Mouse (Mus musculus): Measurements from ENCODE around the gene Gna14.

Gna14 gene

DNA sequence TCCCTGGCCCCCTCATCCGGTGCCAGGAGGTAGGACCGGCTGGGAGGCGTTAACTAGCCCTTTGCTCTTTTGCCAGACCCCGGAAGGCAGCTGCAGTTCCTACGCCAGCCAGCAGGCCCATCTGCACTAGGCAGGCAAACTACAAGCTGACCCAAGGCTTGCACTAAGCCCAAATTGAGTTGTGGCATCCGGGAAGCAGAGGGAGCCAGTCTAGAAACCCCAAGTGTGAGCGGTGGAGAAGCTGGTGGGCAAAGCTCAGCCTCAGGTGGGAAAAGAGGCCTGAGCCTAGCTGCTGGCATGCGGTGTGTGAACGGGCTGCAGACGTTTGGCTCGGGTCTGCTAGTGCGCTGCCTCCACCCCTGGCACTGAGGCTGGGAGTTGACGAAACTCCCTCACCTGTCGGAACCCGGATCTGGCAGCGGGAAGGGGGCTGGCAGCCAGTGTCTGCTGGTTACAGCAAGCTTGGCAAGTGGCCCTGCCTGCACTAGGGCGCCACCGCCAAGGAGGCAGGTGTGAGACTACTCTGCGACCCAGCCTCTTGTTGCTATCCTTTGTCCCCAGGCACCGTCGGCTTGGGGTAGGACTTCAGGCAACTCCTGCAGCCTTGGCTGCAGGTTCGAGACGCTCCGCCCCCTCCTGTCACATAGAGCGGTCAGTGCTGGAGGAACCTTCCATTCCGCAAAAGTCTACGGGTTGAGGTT lies at the start of gene Gna14:
Gene Gna14, plus strand, starts transcription at position 232 of the 701 bp plus-strand sequence.
- no peak for DNase-seq (ENCODE audit: extremely low read depth, insufficient read length, low spot score)

- peak; percentile 47 for DNase-seq (ENCODE audit: extremely low read depth, insufficient read length, low spot score)
These were observed 49.0 kb upstream of the Gna14 start for GRCm38 (mm10) chr19:16386514-16386913.

GRCm38 (mm10) chr19:16390192-16390795 lies 45.3 kb upstream of the Gna14 start:
- no peak for DNase-seq (ENCODE audit: extremely low read depth, insufficient read length, low spot score)

GRCm38 (mm10) chr19:16394381-16394780 lies 41.2 kb upstream of the Gna14 start:
- DNase-seq (ENCODE audit: extremely low read depth, insufficient read length, low spot score): no peak

- DNase-seq (ENCODE audit: extremely low read depth, insufficient read length, low spot score): no peak
These were observed 32.5 kb upstream of the Gna14 start for GRCm38 (mm10) chr19:16403101-16403500.

- DNase-seq (ENCODE audit: extremely low read depth, insufficient read length, low spot score): no peak
These were observed 27.8 kb upstream of the Gna14 start for GRCm38 (mm10) chr19:16407727-16408126.

GRCm38 (mm10) chr19:16411302-16411701 lies 24.3 kb upstream of the Gna14 start:
- DNase-seq (ENCODE audit: extremely low read depth, insufficient read length, low spot score): no peak

GRCm38 (mm10) chr19:16418086-16418663 lies 17.4 kb upstream of the Gna14 start:
- no peak for DNase-seq (ENCODE audit: extremely low read depth, insufficient read length, low spot score)

- no peak for DNase-seq (ENCODE audit: extremely low read depth, insufficient read length, low spot score)
These were observed 10.0 kb upstream of the Gna14 start for GRCm38 (mm10) chr19:16425596-16425995.

GRCm38 (mm10) chr19:16431368-16431767 lies 4.2 kb upstream of the Gna14 start:
- DNase-seq (ENCODE audit: extremely low read depth, insufficient read length, low spot score): no peak

- no peak for DNase-seq (ENCODE audit: extremely low read depth, insufficient read length, low spot score)
These were observed 683 bp upstream of the Gna14 start for GRCm38 (mm10) chr19:16434879-16435278.

- no peak for DNase-seq (ENCODE audit: extremely low read depth, insufficient read length, low spot score)
These were observed 990 bp downstream of the Gna14 start for GRCm38 (mm10) chr19:16436335-16437169.

- no peak for DNase-seq (ENCODE audit: extremely low read depth, insufficient read length, low spot score)
These were observed 1.6 kb downstream of the Gna14 start for GRCm38 (mm10) chr19:16437170-16437483.

- DNase-seq (ENCODE audit: extremely low read depth, insufficient read length, low spot score): no peak
These were observed 2.3 kb downstream of the Gna14 start for GRCm38 (mm10) chr19:16437906-16438305.

DNA sequence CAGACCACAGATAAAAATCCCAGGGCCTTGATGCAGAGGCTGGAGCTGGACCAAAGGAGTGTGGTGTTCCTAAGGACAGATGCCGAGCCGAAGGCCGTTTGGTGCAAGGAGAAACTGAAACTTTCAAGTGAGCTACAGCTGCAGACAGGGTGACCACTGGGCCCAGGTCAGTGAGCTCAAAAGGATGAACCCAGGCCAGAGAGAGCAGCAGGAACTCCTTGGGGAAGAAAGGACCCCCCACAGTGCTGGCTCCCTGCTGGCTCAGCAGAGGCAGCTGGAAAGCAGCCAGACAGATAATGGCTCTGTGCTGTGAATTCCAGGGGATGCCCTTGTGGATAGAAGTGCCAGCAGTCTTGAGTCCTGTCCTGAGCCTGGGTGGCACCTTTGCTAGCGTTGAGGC lies 3.7 kb downstream of the Gna14 start:
- DNase-seq (ENCODE audit: extremely low read depth, insufficient read length, low spot score): no peak

DNA sequence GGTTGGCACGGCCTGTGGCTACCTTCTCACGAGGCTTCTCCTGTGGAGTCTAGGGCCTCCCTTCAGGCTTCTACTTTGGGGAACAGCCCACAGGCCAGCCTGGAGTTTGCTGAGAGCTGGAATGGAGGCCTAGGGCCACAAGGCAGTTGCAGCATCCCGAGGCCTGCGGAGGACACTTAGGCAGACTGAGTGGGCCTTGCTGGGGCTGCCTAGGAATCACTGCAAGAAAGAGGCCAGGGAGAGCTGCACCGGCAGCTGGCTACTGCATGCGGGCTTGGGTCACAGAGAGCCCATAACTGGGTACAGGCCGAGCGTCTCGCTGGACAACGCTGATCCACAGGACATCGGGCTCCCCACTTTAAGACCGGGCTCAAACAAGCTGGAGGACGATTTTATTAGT lies 4.3 kb downstream of the Gna14 start:
- no peak for DNase-seq (ENCODE audit: extremely low read depth, insufficient read length, low spot score)

DNA sequence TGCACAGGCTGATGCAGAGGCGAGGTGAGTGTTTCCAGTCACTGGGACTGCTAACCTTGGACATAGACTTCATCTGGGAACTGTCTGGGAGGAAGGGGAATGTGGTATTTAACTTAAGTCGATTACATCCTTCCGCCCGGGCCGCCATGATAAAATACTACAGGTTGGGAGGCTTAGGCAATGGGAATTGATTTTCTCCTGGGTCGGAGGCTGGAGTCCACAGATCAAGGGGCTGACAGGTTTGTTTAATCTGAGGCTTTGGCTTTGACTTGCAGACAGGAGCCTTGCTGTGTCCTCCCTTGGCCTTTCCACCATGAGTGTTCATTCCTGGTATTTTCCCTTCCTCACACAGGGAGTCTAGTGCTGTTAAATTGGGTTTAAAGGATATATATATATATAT lies 5.8 kb downstream of the Gna14 start:
- DNase-seq (ENCODE audit: extremely low read depth, insufficient read length, low spot score): no peak

GRCm38 (mm10) chr19:16443335-16443734 lies 7.8 kb downstream of the Gna14 start:
- DNase-seq (ENCODE audit: extremely low read depth, insufficient read length, low spot score): no peak

DNA sequence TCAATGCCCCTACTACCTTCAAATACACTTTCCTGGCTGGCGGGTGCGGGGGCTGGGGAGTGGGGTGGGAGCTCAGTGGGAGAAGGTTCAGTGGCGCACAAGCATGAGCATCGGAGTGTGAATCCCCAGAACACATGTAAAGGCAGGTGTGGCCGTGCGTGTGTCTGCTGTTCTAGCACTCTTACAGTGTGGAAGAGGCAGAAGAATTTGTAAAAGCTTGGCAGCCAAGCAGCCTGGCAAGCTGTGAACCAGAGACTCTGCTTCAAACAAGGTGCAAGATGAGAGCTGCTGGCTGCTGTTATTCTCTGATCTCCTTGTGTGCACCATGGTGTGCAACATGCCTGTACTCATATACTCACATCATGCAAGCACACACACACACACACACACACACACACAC lies 11.1 kb downstream of the Gna14 start:
- DNase-seq (ENCODE audit: extremely low read depth, insufficient read length, low spot score): no peak

DNA sequence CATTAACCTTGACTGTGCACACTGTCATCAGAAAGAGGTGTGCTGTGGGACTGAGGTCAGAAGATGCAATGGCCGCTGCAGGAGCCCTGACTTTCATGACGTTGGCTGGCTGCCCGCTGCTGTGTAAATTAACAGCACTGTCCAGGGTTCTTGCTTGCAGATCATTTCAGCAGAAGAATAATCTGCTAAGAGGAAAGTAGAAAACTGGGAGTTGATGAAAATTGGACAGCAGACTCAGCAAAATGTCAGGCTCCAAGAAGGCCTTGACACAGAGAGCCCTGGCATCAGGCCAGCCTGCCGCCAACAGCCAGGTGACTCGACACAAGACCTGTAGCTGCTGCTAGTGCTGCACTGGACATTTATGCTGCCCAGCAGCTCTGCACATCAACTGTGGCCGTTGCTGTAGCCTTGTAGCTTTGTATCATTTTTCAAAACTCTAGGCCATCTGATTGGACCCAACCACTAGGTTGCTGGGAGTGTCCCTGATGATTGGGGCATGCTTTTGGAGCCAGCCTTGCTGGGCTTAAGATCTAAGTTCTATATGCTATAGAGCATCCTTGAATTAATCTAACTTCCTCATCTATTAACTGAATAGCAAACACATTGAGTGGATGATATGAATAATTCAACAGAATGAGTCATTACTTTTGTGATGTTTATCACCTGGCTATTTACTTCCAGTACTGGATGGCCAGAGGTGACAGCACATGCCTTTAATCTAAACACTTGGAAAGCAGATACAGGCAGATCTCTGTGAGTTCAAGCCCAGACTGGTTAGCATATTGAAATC lies 12.5 kb downstream of the Gna14 start:
- no peak for DNase-seq (ENCODE audit: extremely low read depth, insufficient read length, low spot score)

- no peak for DNase-seq (ENCODE audit: extremely low read depth, insufficient read length, low spot score)
These were observed 13.2 kb downstream of the Gna14 start for GRCm38 (mm10) chr19:16448796-16449195.
